Mouse (Mus musculus): ENCODE data around the gene Gpbar1.

Gene Gpbar1

GRCm38 (mm10) chr1:74295456-74296171 lies 17.3 kb downstream of the Gpbar1 start:
- DNase-seq (ENCODE audit: low read depth, low spot score): peak; percentile 54

- no peak for DNase-seq (ENCODE audit: low read depth, low spot score)
These were observed 18.1 kb downstream of the Gpbar1 start for GRCm38 (mm10) chr1:74296477-74296876.

- no peak for DNase-seq (ENCODE audit: low read depth, low spot score)
These were observed 18.9 kb downstream of the Gpbar1 start for GRCm38 (mm10) chr1:74297269-74297668.

GRCm38 (mm10) chr1:74298157-74298750 lies 19.9 kb downstream of the Gpbar1 start:
- no peak for DNase-seq (ENCODE audit: low read depth, low spot score)

- no peak for DNase-seq (ENCODE audit: low read depth, low spot score)
These were observed 20.6 kb downstream of the Gpbar1 start for GRCm38 (mm10) chr1:74298996-74299395.

GRCm38 (mm10) chr1:74300347-74301110 lies 22.2 kb downstream of the Gpbar1 start:
- DNase-seq (ENCODE audit: low read depth, low spot score): no peak

- DNase-seq (ENCODE audit: low read depth, low spot score): no peak
These were observed 23.9 kb downstream of the Gpbar1 start for GRCm38 (mm10) chr1:74302229-74302628.

GRCm38 (mm10) chr1:74302835-74303234 lies 24.5 kb downstream of the Gpbar1 start:
- DNase-seq (ENCODE audit: low read depth, low spot score): no peak

- DNase-seq (ENCODE audit: low read depth, low spot score): peak; percentile 48
These were observed 25.4 kb downstream of the Gpbar1 start for GRCm38 (mm10) chr1:74303509-74304338.

GRCm38 (mm10) chr1:74304339-74304790 lies 26.0 kb downstream of the Gpbar1 start:
- no peak for DNase-seq (ENCODE audit: low read depth, low spot score)

GRCm38 (mm10) chr1:74304946-74305345 lies 26.6 kb downstream of the Gpbar1 start:
- DNase-seq (ENCODE audit: low read depth, low spot score): no peak

GRCm38 (mm10) chr1:74305522-74305921 lies 27.2 kb downstream of the Gpbar1 start, which contains the start of gene Tmbim1:
Gene Tmbim1 (minus strand): TSS chr1:74305622.
- no peak for DNase-seq (ENCODE audit: low read depth, low spot score)

- no peak for DNase-seq (ENCODE audit: low read depth, low spot score)
These were observed 28.8 kb downstream of the Gpbar1 start for GRCm38 (mm10) chr1:74307146-74307545.

- DNase-seq (ENCODE audit: low read depth, low spot score): no peak
These were observed 29.9 kb downstream of the Gpbar1 start for GRCm38 (mm10) chr1:74308001-74308964.

GRCm38 (mm10) chr1:74309767-74310166 lies 31.4 kb downstream of the Gpbar1 start:
- no peak for DNase-seq (ENCODE audit: low read depth, low spot score)

- DNase-seq (ENCODE audit: low read depth, low spot score): no peak
These were observed 34.8 kb downstream of the Gpbar1 start for GRCm38 (mm10) chr1:74313049-74313692.

GRCm38 (mm10) chr1:74314796-74315195 lies 36.4 kb downstream of the Gpbar1 start:
- DNase-seq (ENCODE audit: low read depth, low spot score): no peak

GRCm38 (mm10) chr1:74316114-74316827 lies 37.9 kb downstream of the Gpbar1 start:
- no peak for DNase-seq (ENCODE audit: low read depth, low spot score)

- DNase-seq (ENCODE audit: low read depth, low spot score): no peak
These were observed 40.4 kb downstream of the Gpbar1 start for GRCm38 (mm10) chr1:74318711-74319110.
